Mouse (Mus musculus) spleen, adult 18-20 months (tissue): ENCODE measurements around the gene Cux1.

Experiments
- DNase-seq, 2 experiments: peaks; one replicate each; pipeline ENCODE4 v3.0.0; 2022; ENCODE audit warnings: mixed read lengths in 2 of 2

The Cux1 gene

DNA sequence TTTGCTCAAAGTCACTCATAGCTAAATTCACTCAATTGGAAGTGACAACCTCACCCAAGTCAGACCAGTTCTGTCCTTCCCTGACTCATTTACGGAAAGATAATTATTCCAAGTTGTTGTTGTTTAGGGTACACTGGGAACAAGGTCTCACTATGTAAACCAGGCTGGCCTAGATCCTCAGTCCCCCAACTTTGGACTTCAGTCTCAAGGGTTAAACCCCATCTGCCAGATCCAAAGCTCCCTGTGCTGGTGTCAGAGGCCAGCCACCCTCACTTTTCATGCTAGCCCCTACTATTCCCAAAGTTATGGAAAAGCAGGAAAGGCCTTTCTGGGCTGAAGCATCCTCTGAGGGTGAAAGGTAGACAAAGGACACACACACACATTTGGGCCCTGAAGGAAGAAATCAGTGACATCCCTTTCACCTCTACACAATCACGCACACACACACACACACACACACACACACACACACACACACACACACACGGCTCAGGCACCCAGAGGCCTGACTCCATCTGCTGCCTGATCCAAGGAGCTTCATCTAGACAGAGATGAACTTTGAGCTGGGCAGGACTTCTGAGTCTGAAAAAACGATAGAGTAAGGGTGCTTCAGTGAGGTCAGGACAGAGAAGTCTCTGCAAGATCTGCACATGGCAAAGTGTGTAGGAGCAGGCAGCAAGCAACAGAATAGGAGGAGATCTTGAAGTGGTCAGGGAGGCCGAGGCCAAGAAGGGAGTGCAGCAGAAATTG lies 31.1 kb downstream of the Cux1 start:
- DNase-seq: no peak

- no peak for DNase-seq
Measured at GRCm38 (mm10) chr5:136535204-136535603, 32.1 kb downstream of the Cux1 start.

DNA sequence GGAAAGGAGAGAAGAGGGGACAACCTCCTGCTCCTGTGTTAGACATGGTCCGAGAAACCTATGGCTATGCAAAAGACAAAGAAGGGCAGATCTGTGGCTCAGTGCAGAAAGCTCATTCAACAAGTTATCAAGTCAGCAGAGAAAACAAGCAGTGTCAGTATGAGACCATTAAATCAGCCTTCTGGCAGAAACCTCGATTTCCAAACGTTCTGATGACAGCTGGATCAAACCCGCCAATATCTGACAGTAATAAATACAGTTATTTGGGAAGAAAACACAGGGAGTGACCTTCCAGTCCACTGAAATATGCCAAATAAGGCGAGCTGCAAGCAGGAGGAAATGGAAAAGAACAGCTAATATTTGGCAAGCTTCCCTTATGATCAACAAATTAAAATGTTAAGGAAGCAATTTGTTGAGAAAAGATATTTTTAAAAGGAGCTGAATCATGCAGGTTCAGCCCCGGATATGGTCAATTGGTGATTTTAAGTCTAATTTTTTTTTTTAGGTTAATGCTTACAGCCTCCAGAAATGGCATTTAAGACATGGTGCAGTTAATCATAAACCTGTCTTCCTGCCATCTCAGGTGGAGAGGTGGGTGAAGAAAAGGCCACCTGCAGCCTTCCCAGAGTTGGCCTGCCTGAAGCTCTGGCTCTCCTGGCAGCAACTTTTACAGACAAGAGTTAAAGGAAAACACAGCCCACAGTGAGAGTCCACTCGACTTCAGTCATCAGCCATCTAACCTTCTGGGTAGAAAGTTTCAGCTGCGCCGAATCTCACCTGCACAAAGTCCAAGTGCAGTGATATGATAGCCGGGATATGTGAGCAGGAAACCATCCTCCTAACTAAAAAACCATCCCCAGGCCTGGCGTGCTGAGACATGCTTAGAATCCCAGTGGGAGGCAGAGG lies 33.7 kb downstream of the Cux1 start:
- no peak for DNase-seq

DNA sequence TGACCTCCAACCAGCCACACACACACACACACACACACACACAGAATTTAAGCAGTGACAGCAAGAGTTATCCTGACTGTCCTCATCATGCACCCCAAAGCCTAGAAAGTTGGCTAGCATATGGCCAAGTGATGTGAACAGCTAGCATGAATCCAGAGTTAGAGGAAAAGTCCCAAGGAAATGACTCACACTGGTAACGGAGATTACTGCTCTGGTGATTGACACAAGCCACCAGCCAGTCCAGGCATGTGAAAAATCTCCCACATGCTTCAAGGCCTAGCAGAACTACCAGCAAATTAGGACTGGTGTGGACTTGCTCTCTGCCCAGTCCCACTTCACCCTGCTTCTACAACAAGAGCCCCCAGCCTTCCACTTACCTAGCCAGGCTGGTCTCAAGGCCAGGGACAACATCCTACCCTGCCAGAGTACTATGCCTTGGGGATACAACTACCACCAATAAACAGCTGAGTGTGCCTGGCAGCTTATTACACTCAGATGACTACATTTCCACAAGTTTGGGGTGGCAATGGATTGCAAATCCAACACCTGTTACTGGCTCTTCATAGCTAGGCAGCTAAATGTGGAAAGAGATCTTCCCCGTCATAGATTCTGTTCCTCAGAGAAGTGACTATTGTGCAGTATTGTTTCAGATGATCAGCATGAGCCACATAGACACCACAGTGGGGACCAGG lies 35.5 kb downstream of the Cux1 start:
- DNase-seq: no peak

DNA sequence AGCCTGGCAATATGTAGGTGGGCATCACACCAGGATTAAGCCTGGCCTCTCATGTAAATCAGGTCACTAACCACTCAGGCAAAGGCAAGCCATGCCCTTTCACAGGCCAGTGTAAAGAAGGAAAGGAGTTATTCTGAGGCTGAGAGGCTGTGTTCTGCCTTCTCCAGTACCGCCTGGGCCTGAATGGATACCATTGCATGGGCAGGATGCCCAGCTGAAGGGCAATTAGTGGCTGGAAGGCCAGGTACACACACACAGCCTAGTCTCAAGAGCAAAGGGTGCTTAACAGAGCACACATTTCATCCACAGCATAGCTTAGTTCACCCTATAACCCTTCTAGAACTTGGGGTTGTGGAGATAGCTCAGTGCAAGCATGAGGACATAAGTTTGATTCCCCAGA lies 36.4 kb downstream of the Cux1 start:
- no peak for DNase-seq

DNA sequence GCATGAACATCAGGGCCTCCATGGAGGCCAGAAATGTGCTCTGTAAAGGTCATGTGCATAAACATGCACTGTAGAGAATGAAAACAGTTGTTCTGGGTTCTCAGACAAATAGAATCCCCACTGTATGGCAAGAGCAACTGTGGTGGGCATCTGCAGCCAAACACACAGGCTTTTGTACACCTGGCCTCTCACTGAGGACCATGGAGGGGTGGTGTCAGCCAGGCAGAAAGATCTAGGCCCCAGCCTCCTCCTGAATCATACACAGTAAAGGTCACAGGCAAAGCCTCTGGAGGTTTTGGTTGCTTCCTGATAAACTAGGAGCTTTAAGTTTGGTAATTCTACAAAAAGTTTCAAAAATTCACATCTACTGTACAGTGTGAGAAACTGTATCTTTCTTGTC lies 38.1 kb downstream of the Cux1 start:
- DNase-seq: no peak

- no peak for DNase-seq
Measured at GRCm38 (mm10) chr5:136527871-136528270, 39.4 kb downstream of the Cux1 start.

GRCm38 (mm10) chr5:136526545-136526909 lies 40.8 kb downstream of the Cux1 start:
- DNase-seq: no peak

DNA sequence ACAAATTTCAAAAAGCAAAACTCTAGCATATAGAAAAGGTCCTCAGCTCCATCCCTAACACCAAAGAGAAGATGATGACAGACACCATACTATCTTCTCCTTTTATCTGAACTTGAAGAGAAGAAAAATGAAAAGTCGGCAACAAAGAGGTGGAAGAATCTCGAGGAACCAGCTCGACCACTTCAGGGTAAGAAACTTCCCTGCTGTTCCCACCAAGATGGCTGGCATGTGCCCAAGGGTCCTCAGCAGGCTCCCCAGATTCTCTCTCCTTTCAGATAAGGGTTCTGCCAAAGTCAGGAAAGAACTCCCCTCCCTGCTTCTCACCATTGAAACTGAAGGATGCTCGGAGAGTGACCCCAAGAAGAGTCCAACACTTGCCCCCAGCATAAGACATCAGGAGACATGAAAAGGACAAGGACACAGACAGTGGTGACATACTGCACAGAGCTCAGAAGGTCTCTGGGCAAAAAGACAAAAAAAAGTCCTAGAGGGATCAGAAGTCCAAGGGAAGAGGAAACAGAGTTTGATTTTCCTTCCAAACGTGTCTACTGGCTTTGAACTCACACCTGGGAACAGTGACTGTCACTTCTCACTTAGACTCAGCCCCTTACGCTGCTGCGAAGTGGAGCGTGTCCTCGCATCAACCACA lies 41.3 kb downstream of the Cux1 start:
- no peak for DNase-seq

- DNase-seq: no peak
Measured at GRCm38 (mm10) chr5:136522843-136523463, 44.3 kb downstream of the Cux1 start.

- DNase-seq: no peak
Measured at GRCm38 (mm10) chr5:136521656-136522055, 45.6 kb downstream of the Cux1 start.

GRCm38 (mm10) chr5:136518648-136519437 lies 48.4 kb downstream of the Cux1 start:
- DNase-seq: no peak

GRCm38 (mm10) chr5:136517510-136517909 lies 49.8 kb downstream of the Cux1 start:
- DNase-seq: no peak

- DNase-seq: no peak
Measured at GRCm38 (mm10) chr5:136516593-136516992, 50.7 kb downstream of the Cux1 start.

DNA sequence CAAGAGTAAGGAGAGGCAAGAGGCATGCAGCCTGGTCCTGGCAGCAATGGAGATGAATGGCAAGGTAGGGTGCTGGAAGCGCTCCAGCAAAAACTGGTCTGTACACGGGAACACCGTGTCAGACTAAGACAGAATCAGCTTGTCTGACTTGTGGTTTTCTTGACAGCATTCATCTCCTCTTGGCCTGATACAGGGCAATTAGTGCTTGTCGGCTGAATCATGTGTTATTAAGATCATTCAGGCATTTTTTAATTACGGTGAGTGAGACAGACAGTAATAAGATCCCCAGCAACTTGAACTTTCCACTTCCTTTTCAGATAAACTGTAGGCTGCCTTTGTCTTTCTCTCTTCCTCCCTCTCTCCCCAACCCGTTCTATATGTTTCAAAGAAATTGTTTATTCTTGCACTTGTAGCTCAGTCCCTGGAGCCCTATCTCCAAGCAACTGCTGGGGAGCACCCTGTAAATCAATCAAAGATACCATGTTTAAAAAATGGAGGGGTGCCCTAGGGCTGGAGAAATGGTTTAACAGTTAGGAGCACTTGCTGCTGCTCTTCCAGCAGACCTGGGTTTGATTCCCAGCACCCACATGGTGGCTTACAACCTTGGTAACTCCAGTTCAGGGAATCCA lies 53.1 kb downstream of the Cux1 start:
- no peak for DNase-seq

DNA sequence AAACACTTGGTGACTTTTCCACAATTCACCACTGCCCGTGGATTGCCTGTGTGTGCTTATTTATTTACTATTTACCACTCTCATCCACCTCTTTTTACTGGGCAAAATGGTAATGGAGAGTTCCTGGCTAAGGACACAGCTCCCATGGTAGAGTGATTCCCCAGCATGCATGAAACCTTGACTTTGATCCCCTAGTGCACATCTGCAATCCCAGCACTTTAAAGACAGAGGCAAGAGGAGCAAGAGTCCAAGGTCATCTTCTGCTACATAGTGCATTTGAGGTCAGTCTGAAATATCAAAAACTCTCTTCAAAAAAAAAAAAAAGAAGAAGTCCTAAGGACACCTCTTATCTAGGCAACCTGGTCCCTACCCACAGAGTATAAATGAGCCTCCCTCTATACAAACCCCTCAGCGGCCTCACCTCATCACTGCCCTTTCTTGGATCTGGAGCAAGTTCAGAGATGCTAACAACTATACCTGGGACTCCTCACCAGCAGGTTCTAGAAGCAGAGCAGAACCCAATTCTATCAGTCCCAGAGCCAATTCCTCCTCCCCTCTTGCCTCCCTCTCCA lies 55.1 kb downstream of the Cux1 start:
- DNase-seq: no peak

DNA sequence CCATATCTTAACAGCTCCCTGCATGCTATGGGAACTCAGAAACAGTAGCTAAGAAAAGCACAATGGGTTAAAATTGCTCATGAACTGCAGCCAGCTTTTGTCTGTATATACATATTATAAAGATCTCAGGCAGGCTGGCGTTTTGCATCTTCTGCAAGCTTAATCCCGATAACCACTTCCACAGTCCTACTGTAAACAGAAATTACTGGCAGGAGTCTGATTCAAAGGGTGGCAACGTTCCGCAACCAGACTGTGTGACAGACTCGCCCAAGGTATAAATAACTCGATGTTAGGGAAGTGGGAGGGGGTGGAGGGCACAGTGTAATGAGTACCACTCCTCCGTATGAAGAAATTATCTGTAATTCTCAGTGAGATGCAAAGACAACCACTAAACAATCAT lies 55.9 kb downstream of the Cux1 start:
- DNase-seq: no peak

- DNase-seq: no peak
Measured at GRCm38 (mm10) chr5:136510609-136511008, 56.7 kb downstream of the Cux1 start.

- no peak for DNase-seq
Measured at GRCm38 (mm10) chr5:136507629-136508028, 59.7 kb downstream of the Cux1 start.

DNA sequence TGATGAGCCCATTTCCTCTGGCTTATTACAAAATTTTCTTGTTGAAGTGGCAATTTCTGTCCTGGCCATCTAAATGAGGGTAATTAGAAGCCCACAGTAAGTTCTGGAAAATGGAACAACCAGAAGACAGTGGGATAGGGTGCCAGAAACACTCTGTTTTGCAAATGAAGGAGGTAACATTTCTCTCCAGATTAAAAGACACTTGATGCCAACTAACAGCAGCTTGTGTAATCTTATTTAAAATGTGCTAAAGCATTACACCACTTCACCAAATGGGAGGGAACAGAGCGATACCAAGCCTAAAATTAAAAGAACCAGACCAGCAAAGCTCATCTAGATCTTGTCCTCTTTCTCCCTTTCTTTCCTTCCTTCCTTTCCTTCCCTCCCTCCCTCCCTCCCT lies 61.0 kb downstream of the Cux1 start:
- no peak for DNase-seq
